Mouse (Mus musculus) testis, adult 2 months (tissue): ENCODE measurements around the gene Trim6.

Source experiments
- CTCF ChIP-seq: fragments of 200-500 bp; IDR thresholded peaks from 2 replicates; pipeline ENCODE4 v1.5.1; 2012; ENCODE audit warnings: low read depth, mild to moderate bottlenecking, inconsistent platforms, low read length, moderate library complexity; ENCODE audit not compliant: control insufficient read depth, insufficient read depth, insufficient replicate concordance
- POLR2A ChIP-seq: fragments of 200-500 bp; IDR thresholded peaks from 2 replicates; pipeline ENCODE4 v1.6.1; 2012; ENCODE audit warnings: low read depth, mild to moderate bottlenecking, inconsistent platforms, low read length, moderate library complexity; ENCODE audit not compliant: control insufficient read depth

GRCm38 (mm10) chr7:104191275-104191674 lies 27.3 kb upstream of the Trim6 start:
- TF ChIP-seq CTCF (no peak), POLR2A (no peak)
